Mouse (Mus musculus) thymus, postnatal 25 days (tissue): ENCODE data around the gene Cfl1.

ENCODE experiments used
- DNase-seq: peaks from one replicate; pipeline ENCODE4 v3.0.0; 2022

Cfl1 gene

DNA sequence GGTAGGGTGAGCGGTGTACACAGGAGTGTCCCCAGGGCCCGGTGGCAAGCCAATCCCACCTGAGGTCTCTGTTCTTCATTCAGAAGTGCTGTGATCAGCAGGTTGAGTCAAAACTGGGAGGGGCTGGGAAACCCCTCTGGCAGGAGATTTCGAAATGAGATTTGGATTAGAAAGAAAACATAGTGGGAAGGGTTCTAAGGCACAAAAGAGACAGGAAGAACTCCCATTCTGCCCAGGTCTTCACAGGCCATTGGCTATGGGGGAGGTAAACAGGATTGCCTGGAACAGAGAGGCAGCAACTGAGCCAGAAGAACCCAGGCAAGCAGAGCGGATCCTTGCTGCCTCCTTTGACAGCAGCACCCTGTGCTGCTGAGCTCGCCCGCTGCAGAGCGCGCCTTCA, 48.5 kb downstream of the Cfl1 start:
- DNase-seq, result no peak

DNA sequence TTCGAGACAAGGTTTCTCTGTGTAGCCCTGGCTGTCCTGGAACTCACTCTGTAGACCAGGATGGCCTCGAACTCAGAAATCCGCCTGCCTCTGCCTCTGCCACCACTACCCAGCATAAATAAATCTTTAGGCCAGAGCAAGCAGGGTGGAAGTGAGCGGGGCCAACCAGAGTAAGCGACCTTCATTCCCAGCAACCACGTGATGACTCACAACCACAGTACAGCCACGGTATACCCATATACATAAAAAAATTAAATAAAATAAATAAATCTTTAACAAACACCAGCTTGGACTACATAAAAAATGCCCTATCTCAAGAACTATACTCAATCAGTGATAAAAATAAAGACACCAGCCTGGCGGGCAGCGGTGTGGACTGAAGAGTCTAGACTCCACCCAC, 53.1 kb downstream of the Cfl1 start:
- DNase-seq, result no peak

DNA sequence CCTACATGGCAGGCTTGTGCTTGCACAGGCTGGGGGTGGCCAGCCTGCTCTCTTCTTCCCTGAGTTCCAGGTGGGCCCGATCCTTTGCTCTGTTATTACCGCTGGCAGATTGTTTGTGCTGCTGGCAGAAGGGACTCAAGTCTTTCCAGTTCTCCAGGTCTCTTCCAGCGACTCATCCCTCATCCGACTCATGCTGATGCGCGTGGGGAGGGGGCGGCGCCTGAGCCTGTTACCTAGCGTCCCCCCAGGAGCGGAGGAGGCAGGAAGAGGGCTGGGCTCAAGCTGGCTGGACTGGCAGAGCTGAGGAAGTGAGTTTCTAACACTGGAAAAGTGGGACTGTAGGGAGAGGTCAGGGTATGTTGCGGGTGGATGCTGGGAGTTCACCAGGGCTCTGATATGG, 53.8 kb downstream of the Cfl1 start:
- no peak for DNase-seq
